Mouse (Mus musculus): Measurements from ENCODE around the gene Tubb1. TPM values are rescaled to one million over a fixed set of nuclear protein-coding genes. Genes with fewer than 3 reads are reported as not detected.

Tubb1 gene
- polyA plus RNA-seq, 1 experiment, result not detected

- Histone ChIP-seq H3K27ac (ENCODE audit: insufficient read depth, low read depth, low read length) (peak overlapping the region; percentile 81), H3K36me3 (ENCODE audit: control insufficient read depth, insufficient read depth, low read length) (peaks cover 30% of the 10 kb centered on the region), H3K4me3 (ENCODE audit: low read depth, low read length) (peak overlapping the region; percentile 86), H3K4me1 (ENCODE audit: control insufficient read depth, insufficient read depth, insufficient read length, low read length) (peaks cover 26% of the 10 kb centered on the region), H3K27me3 (ENCODE audit: control insufficient read depth, insufficient read depth, low read length) (no peaks in the 10 kb centered on the region)
- TF ChIP-seq CTCF (IDR thresholded peaks at IDR 0.05; ENCODE audit: extremely low read depth, insufficient read length, insufficient replicate concordance, low read depth, low read length), result no peak
- no peak for TF ChIP-seq POLR2A (IDR thresholded peaks at IDR 0.05; ENCODE audit: low read depth, low read length)
- WGBS, result 80% methylated on average over 7 of the region's 7 CpGs
Observed at GRCm38 (mm10) chr2:174436916-174437696, 13.4 kb upstream of the Tubb1 start.

DNA sequence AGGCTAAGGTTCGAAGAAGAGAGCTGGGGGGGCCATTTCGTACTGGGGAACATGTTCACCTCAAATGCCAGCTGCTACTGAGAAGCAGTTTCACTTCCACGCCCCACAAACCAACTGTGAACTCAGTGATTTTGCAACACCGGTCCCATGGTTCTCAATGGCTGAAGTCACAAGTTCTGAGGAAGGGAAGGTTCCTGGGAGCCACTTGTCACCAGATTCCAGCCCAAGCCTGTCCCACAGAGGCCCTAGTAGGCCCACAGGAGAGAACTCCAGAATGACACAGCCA is 12.9 kb upstream of the Tubb1 start:
- WGBS, result 32% methylated on average over 4 of the region's 4 CpGs
- H3K27me3 ChIP-seq (ENCODE audit: control insufficient read depth, insufficient read depth, low read length), result no peaks in the 10 kb centered on the region
- peak overlapping the region; percentile 81 for H3K27ac ChIP-seq (ENCODE audit: insufficient read depth, low read depth, low read length)
- TF ChIP-seq CTCF (IDR thresholded peaks at IDR 0.05; ENCODE audit: extremely low read depth, insufficient read length, insufficient replicate concordance, low read depth, low read length) (no peak), POLR2A (IDR thresholded peaks at IDR 0.05; ENCODE audit: low read depth, low read length) (no peak; the same call in 1 of the 2 replicates)
- H3K4me3 ChIP-seq (ENCODE audit: low read depth, low read length), result peak overlapping the region; percentile 86
- H3K36me3 ChIP-seq (ENCODE audit: control insufficient read depth, insufficient read depth, low read length), result peaks cover 25% of the 10 kb centered on the region
- H3K4me1 ChIP-seq (ENCODE audit: control insufficient read depth, insufficient read depth, insufficient read length, low read length), result peaks cover 30% of the 10 kb centered on the region

- peaks cover 22% of the 10 kb centered on the region for H3K36me3 ChIP-seq (ENCODE audit: control insufficient read depth, insufficient read depth, low read length)
- H3K27ac ChIP-seq (ENCODE audit: insufficient read depth, low read depth, low read length), result peak overlapping the region; percentile 81
- H3K4me1 ChIP-seq (ENCODE audit: control insufficient read depth, insufficient read depth, insufficient read length, low read length), result peaks cover 30% of the 10 kb centered on the region
- H3K4me3 ChIP-seq (ENCODE audit: low read depth, low read length), result peak overlapping the region; percentile 86
- WGBS, result 41% methylated on average over 11 of the region's 11 CpGs
- no peaks in the 10 kb centered on the region for H3K27me3 ChIP-seq (ENCODE audit: control insufficient read depth, insufficient read depth, low read length)
- TF ChIP-seq CTCF (IDR thresholded peaks at IDR 0.05; ENCODE audit: extremely low read depth, insufficient read length, insufficient replicate concordance, low read depth, low read length) (no peak), POLR2A (IDR thresholded peaks at IDR 0.05; ENCODE audit: low read depth, low read length) (no peak)
Observed at GRCm38 (mm10) chr2:174438181-174438580, 12.3 kb upstream of the Tubb1 start.

DNA sequence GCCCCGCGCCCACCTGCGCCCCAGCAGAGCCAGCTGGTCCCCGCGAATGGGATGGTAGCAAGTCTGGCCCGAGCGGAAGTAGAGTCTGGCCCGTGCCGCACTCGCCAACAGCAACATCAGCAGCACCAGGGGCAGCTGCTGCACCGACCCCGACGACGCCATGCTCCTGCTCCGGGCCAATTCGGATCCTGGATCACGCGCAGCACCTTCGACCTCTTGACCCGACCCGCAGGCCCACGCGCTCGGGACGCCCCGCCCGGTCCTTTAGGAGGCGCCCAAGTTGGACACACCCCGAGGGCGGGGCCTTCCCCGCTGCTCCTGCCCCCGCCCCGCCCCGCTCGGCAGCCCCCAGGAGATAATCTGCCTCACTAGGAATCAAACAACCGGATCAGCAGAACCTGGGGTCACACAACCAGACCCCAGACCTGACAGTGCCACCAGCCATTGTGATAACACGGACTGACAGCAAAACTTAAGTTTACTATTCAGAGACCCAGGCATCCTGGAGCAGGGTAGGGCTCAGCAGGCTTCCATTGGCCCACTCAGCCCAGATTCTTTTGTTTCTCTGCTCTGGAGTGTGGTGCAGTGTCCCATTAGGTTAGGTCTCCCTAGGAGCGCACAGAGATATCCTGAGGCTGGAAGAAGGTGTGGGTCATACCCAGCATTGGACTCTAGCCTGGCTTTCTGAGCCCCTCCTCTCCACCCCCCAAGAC is 11.6 kb upstream of the Tubb1 start, which contains the start of gene Ctsz:
Ctsz (minus strand) TSS at position 303 of the 713 bp plus-strand sequence.
- peaks cover 30% of the 10 kb centered on the region for H3K4me1 ChIP-seq (ENCODE audit: control insufficient read depth, insufficient read depth, insufficient read length, low read length)
- H3K27ac ChIP-seq (ENCODE audit: insufficient read depth, low read depth, low read length), result peak within 1 kb of the TSS; percentile 81
- H3K27me3 ChIP-seq (ENCODE audit: control insufficient read depth, insufficient read depth, low read length), result no peaks in the 10 kb centered on the region
- TF ChIP-seq CTCF (IDR thresholded peaks at IDR 0.05; ENCODE audit: extremely low read depth, insufficient read length, insufficient replicate concordance, low read depth, low read length), result no peak
- TF ChIP-seq POLR2A (IDR thresholded peaks at IDR 0.05; ENCODE audit: low read depth, low read length), result peak; percentile 40
- 2% methylated on average over 38 of the region's 38 CpGs for WGBS
- H3K36me3 ChIP-seq (ENCODE audit: control insufficient read depth, insufficient read depth, low read length), result peaks cover 15% of the 10 kb centered on the region
- H3K4me3 ChIP-seq (ENCODE audit: low read depth, low read length), result peak within 1 kb of the TSS; percentile 86

DNA sequence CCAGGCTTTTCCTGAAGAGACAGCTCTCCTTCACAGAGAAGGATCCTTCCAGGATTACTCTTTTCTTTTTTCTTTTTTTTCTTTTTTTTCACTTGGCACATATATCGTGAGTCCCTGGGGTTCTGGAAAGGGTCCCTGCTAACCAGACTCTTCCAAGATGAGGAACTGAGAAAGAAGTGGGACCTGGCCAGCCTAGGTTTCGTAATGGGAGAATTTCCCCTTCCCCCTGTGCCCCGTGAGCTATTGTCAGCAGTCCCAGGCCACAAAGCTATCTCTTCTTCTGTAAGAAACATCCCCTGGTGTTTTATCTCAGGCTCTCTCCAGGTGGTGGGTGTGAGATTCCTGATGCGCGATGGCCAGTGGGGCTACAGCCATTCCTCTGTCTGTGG is 11.1 kb upstream of the Tubb1 start:
- Histone ChIP-seq H3K27ac (ENCODE audit: insufficient read depth, low read depth, low read length) (no peak overlapping the region; the same call in 1 of the 2 replicates), H3K4me3 (ENCODE audit: low read depth, low read length) (no peak overlapping the region), H3K27me3 (ENCODE audit: control insufficient read depth, insufficient read depth, low read length) (no peaks in the 10 kb centered on the region), H3K4me1 (ENCODE audit: control insufficient read depth, insufficient read depth, insufficient read length, low read length) (peaks cover 30% of the 10 kb centered on the region), H3K36me3 (ENCODE audit: control insufficient read depth, insufficient read depth, low read length) (peaks cover 14% of the 10 kb centered on the region)
- TF ChIP-seq POLR2A (IDR thresholded peaks at IDR 0.05; ENCODE audit: low read depth, low read length) (no peak), CTCF (IDR thresholded peaks at IDR 0.05; ENCODE audit: extremely low read depth, insufficient read length, insufficient replicate concordance, low read depth, low read length) (no peak)
- WGBS, result 75% methylated on average over 5 of the region's 5 CpGs

GRCm38 (mm10) chr2:174439961-174440360 is 10.5 kb upstream of the Tubb1 start:
- peaks cover 9% of the 10 kb centered on the region for H3K36me3 ChIP-seq (ENCODE audit: control insufficient read depth, insufficient read depth, low read length)
- peaks cover 30% of the 10 kb centered on the region for H3K4me1 ChIP-seq (ENCODE audit: control insufficient read depth, insufficient read depth, insufficient read length, low read length)
- H3K27me3 ChIP-seq (ENCODE audit: control insufficient read depth, insufficient read depth, low read length), result no peaks in the 10 kb centered on the region
- no peak overlapping the region for H3K27ac ChIP-seq (ENCODE audit: insufficient read depth, low read depth, low read length)
- 71% methylated on average over 9 of the region's 9 CpGs for WGBS
- TF ChIP-seq POLR2A (IDR thresholded peaks at IDR 0.05; ENCODE audit: low read depth, low read length) (no peak), CTCF (IDR thresholded peaks at IDR 0.05; ENCODE audit: extremely low read depth, insufficient read length, insufficient replicate concordance, low read depth, low read length) (no peak)
- H3K4me3 ChIP-seq (ENCODE audit: low read depth, low read length), result no peak overlapping the region

DNA sequence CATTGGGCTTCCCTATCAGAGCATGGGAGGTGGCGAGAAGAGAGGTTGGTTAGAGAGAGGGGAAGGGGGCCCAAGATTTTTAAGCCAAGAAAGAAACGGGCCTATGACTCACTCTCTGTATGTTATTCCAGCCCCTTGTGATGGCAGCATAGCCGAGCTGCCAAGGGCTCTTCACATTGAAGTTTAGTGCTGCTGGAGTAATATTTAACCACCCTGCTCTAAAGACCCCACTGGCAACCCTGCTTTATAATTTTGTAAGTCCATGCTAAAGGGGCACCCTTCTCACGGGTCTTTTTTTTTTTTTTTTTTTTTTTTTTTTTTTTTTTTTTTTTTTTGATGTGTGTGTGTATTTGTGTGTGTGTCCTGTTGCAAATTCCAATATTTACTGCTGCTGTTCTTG is 8.6 kb upstream of the Tubb1 start:
- no peaks in the 10 kb centered on the region for H3K27me3 ChIP-seq (ENCODE audit: control insufficient read depth, insufficient read depth, low read length)
- peaks cover 23% of the 10 kb centered on the region for H3K4me1 ChIP-seq (ENCODE audit: control insufficient read depth, insufficient read depth, insufficient read length, low read length)
- H3K4me3 ChIP-seq (ENCODE audit: low read depth, low read length), result no peak overlapping the region
- WGBS, result 49% methylated on average over 4 of the region's 4 CpGs
- TF ChIP-seq CTCF (IDR thresholded peaks at IDR 0.05; ENCODE audit: extremely low read depth, insufficient read length, insufficient replicate concordance, low read depth, low read length) (no peak), POLR2A (IDR thresholded peaks at IDR 0.05; ENCODE audit: low read depth, low read length) (no peak)
- no peaks in the 10 kb centered on the region for H3K36me3 ChIP-seq (ENCODE audit: control insufficient read depth, insufficient read depth, low read length)
- H3K27ac ChIP-seq (ENCODE audit: insufficient read depth, low read depth, low read length), result no peak overlapping the region

All from small intestine, adult 2 months (tissue).